Mouse (Mus musculus) kidney, adult 11 months (tissue): ENCODE results near the gene Olfr360.
"Not testable (repeated sequence)": the region's sequence is repeated elsewhere in the genome, so short reads cannot be mapped to it uniquely, and the experiment has no call there.

Experiments used
- DNase-seq: peaks from one replicate; pipeline ENCODE4 v3.0.0; 2022

Olfr360 gene

GRCm38 (mm10) chr2:37065446-37065845, at the start of gene Olfr360:
Olfr360 (plus strand) TSS chr2:37065746.
- no peak for DNase-seq

- DNase-seq: not testable (repeated sequence)
Observed at GRCm38 (mm10) chr2:37089190-37089589, 23.6 kb downstream of the Olfr360 start, which contains the start of gene Olfr361. Olfr361 (minus strand) TSS chr2:37089290.

DNA sequence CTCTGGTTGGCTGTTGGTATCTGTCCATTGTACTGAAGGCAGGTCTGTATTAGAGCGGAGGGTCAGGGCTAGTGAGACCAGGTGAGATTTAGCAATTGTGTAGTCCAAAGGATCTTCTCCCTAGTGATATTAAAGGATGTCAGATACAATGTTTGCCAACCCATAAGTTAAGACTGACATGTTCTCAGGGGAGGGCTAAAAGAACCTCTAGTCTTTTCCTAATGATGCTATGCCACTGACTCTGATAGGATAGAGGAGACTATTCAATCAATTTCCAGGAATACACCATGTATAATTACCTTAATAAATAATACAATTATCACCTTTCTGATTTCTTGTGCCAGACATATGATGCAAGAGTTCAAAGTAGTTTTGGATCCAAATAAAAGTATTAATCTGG, 52.3 kb downstream of the Olfr360 start, which contains the start of gene Olfr362:
Gene Olfr362 (minus strand): TSS at position 101 of the 400 bp plus-strand sequence.
- DNase-seq: no peak
